Mouse (Mus musculus): Measurements from ENCODE around the gene Adm2.

GRCm38 (mm10) chr15:89321264-89321663 is 1.3 kb upstream of the Adm2 start:
- TF ChIP-seq POLR2A (IDR thresholded peaks at IDR 0.05; ENCODE audit: borderline replicate concordance, insufficient read depth, low read length) = no peak
- no peak for TF ChIP-seq CTCF (IDR thresholded peaks at IDR 0.05; ENCODE audit: borderline replicate concordance, insufficient read depth, low read depth, low read length)

Measured in cerebellum, adult 2 months (tissue).